Mouse (Mus musculus) heart, embryonic 10.5 days (tissue): ENCODE measurements at regions not wholly inside any gene's neighbourhood (a gene's known extent, or its start where the extent isn't known, plus 50 kb on each side); places are given as distances from the start of the nearest gene placed in this dataset.

Experiments
- DNase-seq: peaks from one replicate; pipeline ENCODE4 v3.0.0-alpha.2; 2017; ENCODE audit warnings: low spot score
- H3K27ac ChIP-seq: fragments of 300-500 bp; sonication (generic); 2 replicates; pipeline ENCODE4 v1.5.1; 2016; ENCODE audit warnings: mild to moderate bottlenecking
- H3K27me3 ChIP-seq: fragments of 300-500 bp; sonication (generic); 2 replicates; pipeline ENCODE4 v1.6.1; 2016; ENCODE audit warnings: mild to moderate bottlenecking; ENCODE audit not compliant: poor library complexity, insufficient read depth, severe bottlenecking
- H3K36me3 ChIP-seq: fragments of 300-500 bp; sonication (generic); 2 replicates; pipeline ENCODE4 v1.6.1; 2016; ENCODE audit warnings: mild to moderate bottlenecking, moderate library complexity
- H3K4me1 ChIP-seq: fragments of 300-500 bp; sonication (generic); 2 replicates; pipeline ENCODE4 v1.6.1; 2016; ENCODE audit warnings: mild to moderate bottlenecking
- H3K4me3 ChIP-seq: fragments of 300-500 bp; sonication (generic); 2 replicates; pipeline ENCODE4 v1.5.1; 2016; ENCODE audit warnings: mild to moderate bottlenecking, moderate library complexity
- H3K9me3 ChIP-seq: fragments of 300-500 bp; sonication (generic); 2 replicates; pipeline ENCODE4 v1.6.1; 2016; ENCODE audit warnings: mild to moderate bottlenecking, moderate library complexity
- WGBS: fragments of 180-500 bp; shearing (Covaris S2); methylation state at CpG from one replicate; pipeline ENCODE4 v1.1.7; 2016; 5-methylcytosine and 5-hydroxymethylcytosine counted together

- Histone ChIP-seq H3K36me3 (no peaks in the 10 kb centered on the region), H3K9me3 (no peaks in the 10 kb centered on the region), H3K4me1 (no peaks in the 10 kb centered on the region), H3K27ac (no peak overlapping the region), H3K4me3 (no peak overlapping the region), H3K27me3 (no peaks in the 10 kb centered on the region)
- no peak for DNase-seq
- 67% methylated on average over 12 of the region's 12 CpGs for WGBS
These were observed 280.7 kb upstream of the Htr2a start for GRCm38 (mm10) chr14:74359663-74360552.

DNA sequence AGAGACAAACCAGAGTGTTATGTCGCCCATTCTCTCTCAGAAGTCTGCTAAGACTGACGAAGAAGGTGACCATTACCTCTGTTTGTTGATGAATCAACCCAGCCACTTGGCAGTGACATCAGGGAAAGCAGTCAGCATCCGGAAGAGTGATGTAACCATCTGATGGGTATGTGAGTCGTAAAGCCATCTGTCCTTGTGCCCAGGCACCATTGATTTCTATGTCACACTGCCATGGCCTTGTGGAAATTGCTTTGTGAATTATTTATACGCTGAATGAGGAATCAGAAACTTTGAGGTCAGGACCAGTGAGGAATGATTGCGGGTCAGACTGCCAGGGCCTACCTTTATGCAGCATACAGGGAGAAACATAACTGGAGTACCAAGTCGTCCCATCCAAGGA lies 256.2 kb upstream of the Htr2a start:
- WGBS = 78% methylated on average over 7 of the region's 7 CpGs
- no peak overlapping the region for H3K27ac ChIP-seq

GRCm38 (mm10) chr14:74392419-74392818 lies 248.2 kb upstream of the Htr2a start:
- DNase-seq = no peak
- Histone ChIP-seq H3K27me3 (no peaks in the 10 kb centered on the region), H3K36me3 (no peaks in the 10 kb centered on the region), H3K27ac (no peak overlapping the region), H3K9me3 (no peaks in the 10 kb centered on the region), H3K4me3 (no peak overlapping the region), H3K4me1 (no peaks in the 10 kb centered on the region)
- 78% methylated on average over 2 of the region's 2 CpGs for WGBS

More for the DNA sequence above, 256.2 kb upstream of the Htr2a start:
- no peaks in the 10 kb centered on the region for H3K27me3 ChIP-seq
- no peaks in the 10 kb centered on the region for H3K4me1 ChIP-seq
- H3K9me3 ChIP-seq = no peaks in the 10 kb centered on the region
- H3K4me3 ChIP-seq = no peak overlapping the region
- no peaks in the 10 kb centered on the region for H3K36me3 ChIP-seq
- DNase-seq = no peak

DNA sequence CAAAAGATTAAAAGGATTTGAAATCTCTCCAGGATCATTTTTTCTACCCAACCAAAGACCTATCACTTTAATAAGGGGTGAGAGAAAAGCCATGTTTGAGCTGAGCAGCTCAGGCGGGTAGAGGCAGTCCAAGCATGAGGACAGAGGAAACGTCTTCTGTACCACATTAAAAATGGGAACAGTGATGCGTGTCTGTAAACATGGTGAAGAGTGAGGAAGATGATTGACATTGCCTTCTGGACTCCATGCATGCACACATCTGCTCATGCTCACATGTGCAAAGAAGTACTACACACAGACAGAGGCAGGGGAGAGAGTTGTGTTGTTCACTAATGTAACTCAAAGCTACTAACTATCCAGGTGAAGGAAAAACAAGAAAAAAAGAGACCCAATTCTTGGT lies 243.4 kb upstream of the Htr2a start:
- H3K4me3 ChIP-seq = no peak overlapping the region
- H3K27me3 ChIP-seq = no peaks in the 10 kb centered on the region
- no peak for DNase-seq
- no peaks in the 10 kb centered on the region for H3K36me3 ChIP-seq
- no peak overlapping the region for H3K27ac ChIP-seq
- H3K9me3 ChIP-seq = no peaks in the 10 kb centered on the region
- no peaks in the 10 kb centered on the region for H3K4me1 ChIP-seq
- WGBS = 87% methylated on average over 3 of the region's 3 CpGs

- H3K4me1 ChIP-seq = no peaks in the 10 kb centered on the region
- H3K9me3 ChIP-seq = no peaks in the 10 kb centered on the region
- no peak for DNase-seq
- no peaks in the 10 kb centered on the region for H3K36me3 ChIP-seq
- 43% methylated on average over 1 of the region's 1 CpGs for WGBS
- no peak overlapping the region for H3K4me3 ChIP-seq
- H3K27me3 ChIP-seq = no peaks in the 10 kb centered on the region
- H3K27ac ChIP-seq = no peak overlapping the region
These were observed 231.2 kb upstream of the Htr2a start for GRCm38 (mm10) chr14:74409441-74409840.

GRCm38 (mm10) chr14:74428226-74428625 lies 212.4 kb upstream of the Htr2a start:
- no peaks in the 10 kb centered on the region for H3K27me3 ChIP-seq
- 74% methylated on average over 3 of the region's 3 CpGs for WGBS
- no peak overlapping the region for H3K27ac ChIP-seq
- H3K4me1 ChIP-seq = no peaks in the 10 kb centered on the region
- H3K9me3 ChIP-seq = no peaks in the 10 kb centered on the region
- DNase-seq = no peak
- H3K36me3 ChIP-seq = no peaks in the 10 kb centered on the region
- no peak overlapping the region for H3K4me3 ChIP-seq

DNA sequence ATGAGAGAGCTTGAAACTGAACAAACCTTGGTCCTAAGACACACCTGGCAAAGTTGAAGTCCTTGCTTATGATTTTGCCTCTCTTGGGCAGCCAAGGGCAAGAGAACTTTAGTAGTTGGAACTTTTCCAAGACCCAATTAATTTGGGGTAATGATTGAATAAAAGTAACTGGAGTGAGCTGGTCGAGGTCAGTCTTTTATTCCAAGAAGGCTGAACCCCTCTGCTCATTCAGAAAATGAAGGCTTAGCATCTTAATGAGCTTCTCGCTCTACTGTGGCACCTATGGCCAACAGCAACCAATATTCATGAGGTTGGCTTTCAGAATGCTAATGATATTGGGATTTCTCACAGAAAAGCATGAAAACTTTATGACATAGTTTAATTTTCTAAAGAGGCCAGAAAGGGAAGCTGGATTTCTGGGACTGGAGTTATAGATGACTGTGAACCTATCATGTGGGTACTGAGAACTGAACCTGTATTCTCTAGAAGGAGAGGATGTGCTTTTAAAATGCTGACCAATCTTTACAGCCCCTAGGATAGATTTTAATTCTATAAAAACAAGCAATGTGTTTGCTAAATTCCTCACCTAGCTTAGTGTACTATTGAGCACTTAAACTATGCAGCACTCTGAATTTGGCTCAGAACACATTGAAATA lies 176.5 kb upstream of the Htr2a start:
- Histone ChIP-seq H3K4me1 (no peaks in the 10 kb centered on the region), H3K4me3 (no peak overlapping the region), H3K9me3 (no peaks in the 10 kb centered on the region), H3K27me3 (no peaks in the 10 kb centered on the region), H3K36me3 (no peaks in the 10 kb centered on the region), H3K27ac (no peak overlapping the region)
- 55% methylated on average over 2 of the region's 2 CpGs for WGBS
- DNase-seq = no peak

- no peak overlapping the region for H3K4me3 ChIP-seq
- H3K9me3 ChIP-seq = no peaks in the 10 kb centered on the region
- DNase-seq = no peak
- H3K27ac ChIP-seq = no peak overlapping the region
- H3K4me1 ChIP-seq = no peaks in the 10 kb centered on the region
- no peaks in the 10 kb centered on the region for H3K36me3 ChIP-seq
- no peaks in the 10 kb centered on the region for H3K27me3 ChIP-seq
These were observed 145.1 kb upstream of the Htr2a start for GRCm38 (mm10) chr14:74495504-74495903.

DNA sequence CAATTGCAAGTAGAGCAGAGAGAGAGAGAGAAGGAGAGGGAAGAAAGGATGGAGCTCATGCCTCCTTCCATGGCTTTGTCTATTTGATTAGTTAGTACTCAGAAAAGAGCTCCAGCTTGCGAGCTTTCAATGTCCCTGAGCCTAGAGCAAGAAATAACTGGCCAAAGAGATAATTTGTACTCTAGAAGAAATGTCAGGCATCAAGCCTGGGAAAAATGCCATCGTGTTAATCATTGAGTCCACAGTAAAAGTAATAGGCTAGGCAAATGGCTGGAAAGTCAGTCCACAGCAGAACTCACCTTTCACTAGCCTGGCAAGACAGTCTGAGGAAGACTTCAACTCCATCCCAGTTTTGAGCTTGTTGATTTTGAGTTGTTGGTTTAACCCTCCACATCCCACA lies 129.1 kb upstream of the Htr2a start:
- no peaks in the 10 kb centered on the region for H3K27me3 ChIP-seq
- no peak overlapping the region for H3K4me3 ChIP-seq
- DNase-seq = no peak
- no peaks in the 10 kb centered on the region for H3K36me3 ChIP-seq
- no peaks in the 10 kb centered on the region for H3K9me3 ChIP-seq
- H3K27ac ChIP-seq = no peak overlapping the region
- H3K4me1 ChIP-seq = no peaks in the 10 kb centered on the region
- WGBS = 80% methylated on average over 2 of the region's 2 CpGs

- no peak overlapping the region for H3K4me3 ChIP-seq
- WGBS = 79% methylated on average over 3 of the region's 3 CpGs
- no peaks in the 10 kb centered on the region for H3K36me3 ChIP-seq
- H3K4me1 ChIP-seq = no peaks in the 10 kb centered on the region
- DNase-seq = no peak
- no peaks in the 10 kb centered on the region for H3K9me3 ChIP-seq
- H3K27me3 ChIP-seq = no peaks in the 10 kb centered on the region
- no peak overlapping the region for H3K27ac ChIP-seq
These were observed 124.2 kb upstream of the Htr2a start for GRCm38 (mm10) chr14:74516451-74516850.

DNA sequence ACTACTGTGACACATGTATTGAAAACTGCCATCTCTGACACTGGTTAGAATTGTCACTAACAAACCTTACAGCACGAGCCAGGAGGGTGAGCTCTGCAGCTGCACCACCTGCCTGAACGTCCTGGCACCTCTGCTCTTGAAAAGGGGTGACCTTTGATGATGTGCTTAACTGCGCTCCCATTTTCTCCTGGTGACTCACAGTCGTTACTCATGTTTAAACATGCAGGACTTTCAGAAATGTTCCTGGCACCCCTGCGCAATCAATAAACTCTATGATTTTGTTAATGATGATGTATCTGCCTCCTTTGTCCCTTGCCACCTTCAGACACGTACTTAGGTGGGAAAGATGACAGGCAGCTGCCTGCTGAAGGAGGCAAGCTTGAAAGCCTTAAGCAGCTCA lies 121.1 kb upstream of the Htr2a start:
- Histone ChIP-seq H3K9me3 (no peaks in the 10 kb centered on the region), H3K27me3 (no peaks in the 10 kb centered on the region), H3K36me3 (no peaks in the 10 kb centered on the region), H3K27ac (no peak overlapping the region), H3K4me3 (no peak overlapping the region), H3K4me1 (no peaks in the 10 kb centered on the region)
- WGBS = 65% methylated on average over 6 of the region's 6 CpGs
- DNase-seq = no peak

DNA sequence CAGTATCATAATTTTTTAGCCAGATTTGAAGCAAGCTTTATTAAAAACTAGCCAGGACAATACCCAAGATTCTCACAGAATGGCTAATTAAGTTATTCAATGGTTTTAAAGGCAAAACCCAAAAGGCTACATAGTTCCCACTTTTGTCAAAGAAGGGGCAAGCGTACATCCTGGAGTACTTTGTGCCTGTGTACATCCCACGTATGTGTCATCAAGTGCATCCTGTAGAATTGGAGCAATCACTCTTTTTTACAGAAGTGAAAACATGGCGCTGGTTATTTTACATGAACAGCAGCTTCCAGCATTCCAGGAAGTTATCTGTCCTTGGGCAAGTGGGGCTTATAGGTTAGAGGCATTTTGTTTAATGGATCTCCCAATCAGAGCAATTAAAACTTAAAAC lies 119.0 kb upstream of the Htr2a start:
- no peaks in the 10 kb centered on the region for H3K9me3 ChIP-seq
- H3K27ac ChIP-seq = no peak overlapping the region
- DNase-seq = no peak
- no peaks in the 10 kb centered on the region for H3K4me1 ChIP-seq
- 83% methylated on average over 3 of the region's 3 CpGs for WGBS
- no peaks in the 10 kb centered on the region for H3K27me3 ChIP-seq
- H3K36me3 ChIP-seq = no peaks in the 10 kb centered on the region
- H3K4me3 ChIP-seq = no peak overlapping the region

GRCm38 (mm10) chr14:74527246-74527645 lies 113.4 kb upstream of the Htr2a start:
- Histone ChIP-seq H3K36me3 (no peaks in the 10 kb centered on the region), H3K27ac (no peak overlapping the region), H3K4me3 (no peak overlapping the region), H3K4me1 (no peaks in the 10 kb centered on the region), H3K27me3 (no peaks in the 10 kb centered on the region), H3K9me3 (no peaks in the 10 kb centered on the region)
- DNase-seq = no peak
- WGBS = 80% methylated on average over 4 of the region's 4 CpGs
